Mouse (Mus musculus) ES-E14 (cell line): ENCODE measurements around the gene Zgpat. TPM values are rescaled to one million over a fixed set of nuclear protein-coding genes. Genes with fewer than 3 reads are reported as not detected.

ENCODE experiments used
- DNase-seq: peaks from one replicate; pipeline ENCODE4 v3.0.0-alpha.2; 2013; ENCODE audit warnings: low read depth, low spot score
- H3K27ac ChIP-seq: 2 replicates; pipeline ENCODE4 v1.5.1; 2012; ENCODE audit warnings: low read depth, mild to moderate bottlenecking, low read length, moderate library complexity, mixed read lengths; ENCODE audit not compliant: poor library complexity, insufficient read depth, severe bottlenecking
- H3K36me3 ChIP-seq: 2 replicates; pipeline ENCODE4 v1.6.1; 2012; ENCODE audit warnings: mild to moderate bottlenecking, low read length, moderate library complexity, mixed read lengths; ENCODE audit not compliant: control insufficient read depth, poor library complexity, insufficient read depth, severe bottlenecking
- H3K4me1 ChIP-seq, 2 experiments: fragments of 150-350 bp in 1 of 2; sonication (generic) in 1 of 2; 2 replicates each; pipeline ENCODE4 v1.6.1; 2012; ENCODE audit warnings: low read length in 2 of 2, mild to moderate bottlenecking in 1 of 2, mixed read lengths in 1 of 2; ENCODE audit not compliant: control insufficient read depth in 2 of 2, insufficient read depth in 2 of 2, poor library complexity in 1 of 2
- H3K4me3 ChIP-seq, 2 experiments: fragments of 150-350 bp in 1 of 2; sonication (generic) in 1 of 2; 2 replicates each; pipeline ENCODE4 v1.5.1; 2012; ENCODE audit warnings: low read length in 2 of 2, low read depth in 1 of 2, mild to moderate bottlenecking in 1 of 2, mixed read lengths in 1 of 2; ENCODE audit not compliant: insufficient read depth in 1 of 2, poor library complexity in 1 of 2, severe bottlenecking in 1 of 2
- H3K9ac ChIP-seq: 2 replicates; pipeline ENCODE4 v1.6.1; 2012; ENCODE audit warnings: low read depth, mild to moderate bottlenecking, low read length, mixed read lengths; ENCODE audit not compliant: poor library complexity, insufficient read depth, severe bottlenecking
- H3K9me3 ChIP-seq: fragments of 150-350 bp; sonication (generic); 2 replicates; pipeline ENCODE4 v1.6.1; 2012; ENCODE audit warnings: low read depth, mild to moderate bottlenecking, low read length; ENCODE audit not compliant: control insufficient read depth, insufficient read depth
- CHD2 ChIP-seq: IDR thresholded peaks from 2 replicates; pipeline ENCODE4 v1.6.1; 2014; ENCODE audit warnings: mild to moderate bottlenecking, low read depth, low read length, inconsistent platforms
- HCFC1 ChIP-seq: IDR thresholded peaks from 2 replicates; pipeline ENCODE4 v1.6.1; 2012; ENCODE audit warnings: low read length, inconsistent platforms, borderline replicate concordance; ENCODE audit not compliant: insufficient read depth
- MAFK ChIP-seq: IDR thresholded peaks from 2 replicates; pipeline ENCODE4 v1.6.1; 2014; ENCODE audit warnings: mild to moderate bottlenecking, low read depth, low read length, inconsistent platforms; ENCODE audit not compliant: insufficient read depth
- ZC3H11A ChIP-seq: IDR thresholded peaks from 2 replicates; pipeline ENCODE4 v1.6.1; 2012; ENCODE audit warnings: low read depth, mild to moderate bottlenecking, inconsistent platforms, low read length, borderline replicate concordance
- ZNF384 ChIP-seq: IDR thresholded peaks from 2 replicates; pipeline ENCODE4 v1.6.1; 2012; ENCODE audit warnings: low read depth, low read length, inconsistent platforms
- in situ Hi-C, 2 experiments: fragments of 600-800 bp; cut with MboI; formaldehyde crosslinking; loops; one replicate each; pipeline ENCODE4 v1.15.1; 2025; ENCODE audit warnings: low sequenced_read_pairs in 2 of 2, inconsistent platforms in 1 of 2; ENCODE audit not compliant: unreplicated experiment in 2 of 2
- total RNA-seq: library from RNA; depleted of rRNA; stranded (reverse); fragments of 300-350 nt; gene quantifications from 2 replicates; pipeline ENCODE4 v1.2.3, GENCODE M21; 2012

The Zgpat gene
- total RNA-seq, 1 experiment = 43.5 TPM

DNA sequence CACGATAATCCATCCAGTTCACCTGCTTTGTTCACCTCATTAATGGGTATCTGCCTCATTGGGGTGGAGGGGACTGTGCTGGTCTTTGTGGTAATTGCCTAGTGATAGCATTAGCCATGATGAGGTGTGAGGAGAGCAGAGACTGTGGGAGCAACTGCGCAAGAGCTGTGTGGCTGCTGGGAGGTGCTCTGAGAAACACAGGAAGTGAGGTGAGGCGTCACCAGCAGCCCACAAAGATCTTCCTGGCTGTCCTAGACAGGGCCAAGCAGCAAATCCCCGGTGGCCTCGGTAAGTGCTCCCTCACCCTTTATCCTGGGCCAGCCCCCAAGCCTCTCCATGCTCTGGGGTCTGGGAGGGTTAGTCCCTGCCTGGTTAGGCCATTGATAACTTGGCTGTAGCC lies 16.4 kb downstream of the Zgpat start:
- DNase-seq = no peak
- no peak overlapping the region for H3K9ac ChIP-seq
- no peaks in the 10 kb centered on the region for H3K9me3 ChIP-seq
- peaks cover 0 to 9% of the 10 kb centered on the region in 2 experiments; a peak in 2 of 4 replicates for H3K4me1 ChIP-seq
- H3K36me3 ChIP-seq = peaks cover 41% of the 10 kb centered on the region
- TF ChIP-seq CHD2 = no peak
- no peak for TF ChIP-seq HCFC1
- no peak for TF ChIP-seq ZNF384
- no peak for TF ChIP-seq ZC3H11A
- no peak for TF ChIP-seq MAFK
- no peak overlapping the region for H3K4me3 ChIP-seq
- H3K27ac ChIP-seq = no peak overlapping the region
- in situ Hi-C loops = no loop called here

DNA sequence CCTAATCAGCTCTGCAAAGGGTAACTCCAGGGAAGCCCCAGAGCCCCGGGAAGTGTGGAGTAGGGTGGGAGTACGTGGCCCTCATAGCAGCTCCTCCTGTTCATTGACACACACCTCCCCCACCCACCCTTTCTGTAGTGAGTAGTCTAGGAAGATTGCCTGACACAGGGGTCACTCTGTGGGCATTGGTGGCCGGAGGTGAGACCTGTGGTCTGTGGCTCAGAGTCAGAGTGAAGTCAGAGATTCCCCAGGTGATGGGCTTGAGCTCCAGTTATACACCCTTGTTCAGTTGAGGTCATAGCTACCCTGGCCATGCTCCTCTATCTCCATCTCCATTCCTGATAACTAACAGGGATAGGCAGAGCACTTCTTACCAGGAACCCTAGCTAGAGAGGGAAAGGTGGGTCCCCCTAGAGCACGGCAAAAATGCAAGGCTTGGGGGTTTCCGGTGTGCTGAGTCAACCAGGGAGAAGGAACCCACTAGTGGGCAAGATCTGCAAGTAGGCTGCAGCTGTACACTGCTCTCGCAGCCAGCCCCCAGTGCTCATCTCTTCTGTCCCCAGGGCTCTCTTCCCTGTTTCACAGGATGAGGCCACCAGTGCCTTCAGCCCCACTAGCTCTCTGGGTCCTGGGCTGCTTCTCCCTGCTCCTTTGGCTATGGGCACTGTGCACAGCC lies 17.0 kb downstream of the Zgpat start:
- TF ChIP-seq HCFC1 (no peak), ZNF384 (no peak), CHD2 (no peak), MAFK (no peak), ZC3H11A (no peak)
- peaks cover 0 to 9% of the 10 kb centered on the region in 2 experiments; a peak in 2 of 4 replicates for H3K4me1 ChIP-seq
- H3K4me3 ChIP-seq = no peak overlapping the region
- no peaks in the 10 kb centered on the region for H3K9me3 ChIP-seq
- in situ Hi-C loops = no loop called here
- H3K36me3 ChIP-seq = peaks cover 41% of the 10 kb centered on the region
- no peak overlapping the region for H3K27ac ChIP-seq
- H3K9ac ChIP-seq = no peak overlapping the region
- DNase-seq = no peak

DNA sequence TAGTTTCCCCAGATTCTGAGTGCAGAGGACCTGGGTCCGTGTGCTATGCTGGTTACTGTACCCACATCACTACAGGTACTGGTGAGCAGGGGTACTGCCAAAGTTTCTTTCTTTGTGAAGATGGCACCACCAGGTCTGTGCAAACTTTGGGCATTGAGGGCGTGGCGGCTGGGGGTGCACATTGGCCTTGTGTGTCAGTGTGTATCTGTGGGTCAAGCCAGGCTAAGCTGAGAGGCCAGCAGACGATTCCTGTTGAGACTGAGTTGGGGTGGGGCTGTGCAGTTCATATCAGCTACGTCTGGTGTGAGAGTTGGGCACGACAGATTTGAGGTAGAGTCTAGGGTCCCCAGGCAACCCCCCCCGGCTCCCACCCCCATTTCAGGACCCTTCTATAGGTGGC lies 19.7 kb downstream of the Zgpat start:
- Histone ChIP-seq H3K9ac (no peak overlapping the region), H3K4me3 (no peak overlapping the region), H3K4me1 (peaks cover 0 to 9% of the 10 kb centered on the region in 2 experiments; a peak in 2 of 4 replicates), H3K9me3 (no peaks in the 10 kb centered on the region), H3K27ac (no peak overlapping the region), H3K36me3 (peaks cover 32% of the 10 kb centered on the region)
- TF ChIP-seq ZC3H11A (no peak), MAFK (no peak), CHD2 (no peak), ZNF384 (no peak), HCFC1 (no peak)
- no peak for DNase-seq
- in situ Hi-C loops = no loop called here

DNA sequence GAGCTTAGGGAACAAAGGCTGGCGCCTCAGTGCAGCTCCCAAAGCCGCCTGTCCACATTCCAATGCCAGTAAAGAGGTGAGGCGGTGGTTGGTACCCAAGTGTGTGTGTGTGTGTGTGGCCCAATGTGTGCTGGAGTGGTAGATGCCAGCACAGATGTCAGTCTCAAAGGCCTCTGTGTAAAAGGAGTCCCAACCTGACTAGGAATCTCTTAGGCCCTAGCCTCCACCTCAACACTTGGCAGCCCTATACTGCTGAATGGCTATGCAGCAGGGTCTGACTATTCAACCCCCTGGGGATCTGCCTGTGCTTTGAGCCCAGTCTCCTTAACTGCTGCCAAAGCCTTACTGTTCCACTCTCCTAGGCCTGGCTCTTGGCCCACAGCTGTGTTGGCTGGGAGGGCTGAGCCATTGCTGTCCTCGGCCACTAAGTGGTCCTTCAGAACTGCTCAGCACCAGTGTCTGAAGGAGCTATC lies 20.2 kb downstream of the Zgpat start:
- DNase-seq = no peak
- Histone ChIP-seq H3K9ac (no peak overlapping the region), H3K27ac (no peak overlapping the region; the same call in 1 of the 2 replicates), H3K9me3 (no peaks in the 10 kb centered on the region), H3K36me3 (peaks cover 28% of the 10 kb centered on the region), H3K4me1 (peaks cover 0 to 9% of the 10 kb centered on the region in 2 experiments; a peak in 2 of 4 replicates), H3K4me3 (no peak overlapping the region)
- TF ChIP-seq ZNF384 (no peak), MAFK (no peak), CHD2 (no peak), ZC3H11A (no peak)
- in situ Hi-C loops = no loop called here

DNA sequence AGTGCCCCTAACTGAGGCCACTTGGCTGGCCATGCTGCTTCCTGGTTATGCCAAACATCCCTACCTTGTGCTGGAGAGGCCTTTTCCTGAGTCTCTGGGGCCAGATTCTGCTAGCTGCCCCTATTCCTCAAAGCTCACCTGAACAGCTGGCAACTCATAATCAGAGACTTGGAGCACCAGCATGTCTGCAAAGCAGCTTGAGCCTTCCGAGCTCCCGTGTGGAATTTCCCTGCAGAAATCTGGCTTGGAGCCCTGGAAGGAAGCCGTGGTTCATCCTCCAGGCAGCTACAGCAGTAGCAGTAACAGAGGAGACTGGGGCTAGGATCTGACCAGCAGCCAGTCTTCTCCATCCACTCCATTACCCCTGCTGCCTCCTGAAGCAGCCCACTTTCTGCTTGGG lies 21.2 kb downstream of the Zgpat start:
- no peak for TF ChIP-seq MAFK
- TF ChIP-seq CHD2 = no peak
- TF ChIP-seq ZNF384 = no peak
- TF ChIP-seq ZC3H11A = no peak
- no peak for TF ChIP-seq HCFC1
- peaks cover 20% of the 10 kb centered on the region for H3K36me3 ChIP-seq
- in situ Hi-C loops = no loop called here

More for the DNA sequence above, 21.2 kb downstream of the Zgpat start:
- Histone ChIP-seq H3K9me3 (no peaks in the 10 kb centered on the region), H3K27ac (no peak overlapping the region), H3K9ac (no peak overlapping the region), H3K4me3 (no peak overlapping the region), H3K4me1 (peaks cover 0 to 9% of the 10 kb centered on the region in 2 experiments; a peak in 2 of 4 replicates)
- no peak for DNase-seq
